Mouse (Mus musculus) heart, adult 11 months (tissue): ENCODE results near the gene Aire.
A peak's percentile ranks its signal among the peaks of the same experiment; 100 is the strongest.

Source experiments
- DNase-seq: peaks from one replicate; pipeline ENCODE4 v3.0.0; 2022

Gene Aire

DNA sequence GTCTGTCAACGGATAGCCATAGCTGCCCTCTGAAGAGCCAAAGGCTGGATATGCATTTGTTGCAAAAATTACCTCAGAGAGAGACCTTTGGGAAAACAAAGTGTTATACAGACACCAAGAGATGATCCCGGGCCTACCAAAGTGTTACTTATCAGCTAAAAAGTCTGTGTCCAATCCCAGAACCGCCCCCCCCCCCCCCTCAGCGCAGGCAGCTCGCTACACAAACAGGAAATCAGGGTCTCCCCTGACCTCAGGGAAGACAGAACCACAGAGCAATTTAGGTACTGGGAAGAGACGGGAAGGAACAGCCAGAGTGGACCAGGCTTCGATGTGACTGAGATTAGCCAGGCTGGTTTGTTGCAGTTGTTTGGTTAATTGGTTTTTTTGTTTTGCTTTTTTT, 36.2 kb downstream of the Aire start:
- DNase-seq = no peak

DNA sequence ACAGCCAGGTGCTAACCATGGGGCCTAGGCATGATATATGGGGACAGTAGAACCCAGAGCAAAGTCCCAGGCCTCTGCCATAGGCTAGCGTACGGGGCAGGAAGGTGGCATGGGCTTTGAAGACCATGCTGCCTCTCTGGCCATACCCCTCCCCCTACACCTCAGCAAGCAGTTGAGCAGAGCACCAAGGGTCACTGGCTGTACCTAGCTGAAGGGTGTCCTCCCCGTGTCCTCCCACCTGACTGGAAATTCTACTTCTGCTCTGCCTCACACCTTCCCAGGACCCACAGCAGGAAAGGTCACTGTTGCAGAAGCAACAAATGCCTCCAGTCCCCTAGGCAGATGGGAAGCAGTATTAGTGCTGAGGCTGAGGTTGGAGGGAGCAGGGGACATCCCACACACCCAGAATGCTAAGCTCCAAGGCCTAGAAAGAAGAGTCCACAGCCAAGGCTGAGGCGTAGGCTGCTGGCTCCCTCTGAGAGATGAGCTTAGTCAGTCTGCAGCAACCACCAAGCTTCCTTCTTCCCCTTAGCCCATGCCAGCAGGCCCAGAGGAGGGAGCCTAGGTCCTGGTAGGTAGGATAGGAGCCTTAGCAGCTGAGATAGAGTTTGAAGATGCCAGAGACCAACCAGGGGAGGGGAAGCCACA, 37.5 kb downstream of the Aire start:
- no peak for DNase-seq

DNA sequence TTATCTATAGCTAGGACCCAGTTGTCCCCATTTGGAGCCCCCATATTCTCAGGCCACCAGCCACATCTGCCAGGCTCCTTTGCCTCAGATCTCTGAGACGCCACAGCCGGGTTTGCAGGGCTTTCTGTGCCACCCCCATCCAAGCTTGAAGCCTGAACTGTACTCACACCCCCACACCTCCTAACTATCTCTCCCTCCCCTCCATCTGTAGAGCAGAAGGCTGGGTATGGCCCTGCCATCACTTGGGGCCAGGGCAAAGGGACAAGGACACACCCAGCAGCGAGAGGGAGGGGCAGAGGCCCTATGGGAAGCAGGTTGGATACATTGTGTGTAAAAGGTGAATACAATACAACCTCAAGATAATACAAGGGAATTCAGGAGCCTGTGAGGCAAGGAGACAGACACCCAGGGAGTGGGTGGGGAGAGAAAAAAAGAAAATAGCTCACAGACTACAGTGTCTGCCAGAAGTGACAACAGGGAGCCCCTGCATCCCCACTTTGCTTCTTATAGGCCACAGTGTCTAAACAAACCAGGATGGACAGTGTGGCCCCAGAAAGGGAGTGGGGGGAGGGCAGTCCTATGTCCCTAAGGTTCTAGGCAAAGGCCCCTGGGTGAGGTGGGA, 38.8 kb downstream of the Aire start:
- DNase-seq = peak; percentile 85

GRCm38 (mm10) chr10:78002316-78002715, 41.1 kb downstream of the Aire start:
- no peak for DNase-seq

DNA sequence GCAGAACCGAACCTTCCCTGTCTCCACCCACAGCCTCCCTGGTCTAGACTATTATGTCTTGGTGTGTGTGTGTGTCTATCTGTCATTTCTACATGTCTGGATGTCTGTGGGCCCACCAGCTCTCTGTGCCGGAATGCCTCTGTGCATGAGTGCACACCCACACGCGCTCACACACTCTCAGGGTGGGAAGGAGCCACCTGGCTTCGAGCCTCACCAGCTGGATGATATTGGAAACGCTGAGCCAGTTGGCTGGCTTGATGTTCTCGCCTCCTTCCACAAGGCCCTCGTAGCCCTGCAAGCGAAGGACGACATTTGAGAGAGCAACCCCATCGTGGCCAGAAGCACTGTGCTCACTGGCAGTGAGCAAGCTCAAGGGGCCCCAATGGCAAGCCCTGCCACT, 41.6 kb downstream of the Aire start:
- DNase-seq = peak; percentile 95

DNA sequence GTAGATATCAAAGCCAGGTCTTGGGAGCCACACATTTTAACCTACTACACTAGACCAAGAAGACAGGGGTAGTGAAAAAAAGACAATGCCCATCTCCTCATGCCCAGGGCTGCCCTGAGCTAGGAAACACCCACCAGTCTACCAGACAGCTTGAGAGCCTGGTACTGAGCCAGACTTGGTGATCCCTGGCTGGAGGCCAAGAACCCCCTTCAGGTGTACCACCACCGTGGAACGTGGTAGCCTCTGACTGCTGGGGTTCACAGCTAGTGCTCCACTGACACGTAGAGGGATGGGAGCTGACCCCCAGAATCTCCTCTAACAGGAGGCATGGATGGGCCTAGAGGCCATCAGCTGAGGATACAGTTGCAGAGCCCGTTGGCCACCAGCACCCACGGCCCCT, 43.2 kb downstream of the Aire start:
- peak; percentile 84 for DNase-seq

DNA sequence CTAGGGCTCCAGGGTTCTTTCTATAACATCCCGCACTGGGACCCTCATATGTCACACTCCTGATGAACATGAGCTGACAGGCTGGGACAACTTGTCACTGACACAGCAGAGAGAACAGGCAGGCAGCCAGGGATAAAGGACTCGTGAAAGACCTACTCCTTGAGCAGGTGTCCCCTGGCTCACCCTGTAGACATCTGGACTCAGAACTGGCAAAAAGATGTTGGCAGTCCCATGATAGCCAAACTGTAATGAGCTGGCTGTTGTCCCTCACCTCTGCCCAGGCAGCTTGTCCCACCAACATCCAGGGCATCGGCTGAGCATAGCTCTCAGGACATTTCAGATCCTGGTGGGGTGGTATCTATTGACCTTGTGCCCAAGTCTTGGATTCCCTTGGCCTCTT, 47.8 kb downstream of the Aire start:
- peak; percentile 96 for DNase-seq

GRCm38 (mm10) chr10:77985775-77986174, 57.6 kb downstream of the Aire start:
- no peak for DNase-seq

DNA sequence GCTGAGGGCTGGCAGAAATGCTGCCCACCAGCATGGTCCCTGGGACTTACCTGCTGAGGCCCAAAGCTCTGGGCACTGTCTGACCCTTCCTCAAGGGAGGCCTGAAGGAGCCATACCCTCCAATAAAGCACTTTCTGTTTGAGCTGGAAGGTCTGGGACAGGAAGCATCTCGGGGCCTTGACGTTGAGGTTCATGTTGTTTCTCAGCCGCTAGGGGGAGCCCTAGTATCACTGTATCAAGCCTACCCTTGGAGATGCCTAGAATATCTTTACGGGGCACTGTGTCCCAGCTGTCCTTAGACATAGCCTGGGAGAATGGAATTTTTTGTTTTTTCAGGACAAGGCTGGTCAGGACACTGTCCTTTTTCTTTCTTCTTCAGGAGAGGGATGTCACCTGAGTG, 58.8 kb downstream of the Aire start:
- peak; percentile 95 for DNase-seq
